Mouse (Mus musculus): Measurements from ENCODE around the gene Plch1.

DNA sequence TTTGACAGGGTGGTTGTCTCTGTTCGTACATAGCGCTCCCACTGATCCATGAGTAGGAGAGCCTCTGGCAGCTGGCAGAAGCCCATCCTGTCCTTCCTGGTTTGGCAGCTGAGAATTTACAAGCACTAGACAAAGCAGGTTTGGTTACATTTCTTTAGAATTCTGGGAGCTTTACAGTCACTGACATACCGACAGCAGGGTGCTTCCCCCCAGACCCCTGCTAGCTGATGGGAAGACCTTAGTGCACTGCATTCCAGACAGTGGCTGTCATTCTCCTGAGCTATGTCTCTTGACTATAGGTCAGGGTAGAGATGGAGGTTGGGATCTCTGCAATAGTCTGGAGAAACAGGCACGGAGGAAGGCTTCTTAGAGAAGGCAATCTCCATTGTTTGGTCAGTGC lies 230.5 kb downstream of the Plch1 start:
- no peak for TF ChIP-seq CTCF (conservative IDR thresholded peaks at IDR 0.05; ENCODE audit: insufficient read depth, insufficient read length, low read depth, low read length)
- no peak for TF ChIP-seq POLR2A (IDR thresholded peaks at IDR 0.05; ENCODE audit: low read depth, low read length)
